Mouse (Mus musculus) midbrain, embryonic 12.5 days (tissue): ENCODE results near the gene Fasl. TPM values are rescaled to one million over a fixed set of nuclear protein-coding genes. Genes with fewer than 3 reads are reported as not detected.

ENCODE experiments used
- ATAC-seq: fragments of 200-750 bp; cut with Nextera tagmentation; 2 replicates; pipeline ENCODE4 v1.8.0; 2017; ENCODE audit warnings: low read depth, moderate TSS enrichment, moderate library complexity; ENCODE audit not compliant: low FRiP score
- H3K27ac ChIP-seq: fragments of 300-500 bp; sonication (generic); replicated peaks from 2 replicates; pipeline ENCODE4 v1.5.1; 2016; ENCODE audit warnings: mild to moderate bottlenecking
- H3K27me3 ChIP-seq: fragments of 300-500 bp; sonication (generic); 2 replicates; pipeline ENCODE4 v1.6.1; 2016; ENCODE audit warnings: mild to moderate bottlenecking
- H3K36me3 ChIP-seq: fragments of 300-500 bp; sonication (generic); 2 replicates; pipeline ENCODE4 v1.6.1; 2016
- H3K4me1 ChIP-seq: fragments of 300-500 bp; sonication (generic); 2 replicates; pipeline ENCODE4 v1.6.1; 2016
- H3K4me2 ChIP-seq: fragments of 300-500 bp; sonication (generic); replicated peaks from 2 replicates; pipeline ENCODE4 v1.6.1; 2016; ENCODE audit warnings: mild to moderate bottlenecking, moderate library complexity
- H3K4me3 ChIP-seq: fragments of 300-500 bp; sonication (generic); 2 replicates; pipeline ENCODE4 v1.5.1; 2016; ENCODE audit warnings: mild to moderate bottlenecking
- H3K9ac ChIP-seq: fragments of 300-500 bp; sonication (generic); replicated peaks from 2 replicates; pipeline ENCODE4 v1.6.1; 2016; ENCODE audit warnings: mild to moderate bottlenecking, moderate library complexity
- H3K9me3 ChIP-seq: fragments of 300-500 bp; sonication (generic); 2 replicates; pipeline ENCODE4 v1.6.1; 2016; ENCODE audit warnings: mild to moderate bottlenecking
- WGBS: fragments of 180-500 bp; shearing (Covaris S2); methylation state at CpG from one replicate; pipeline ENCODE4 v1.1.7; 2016; 5-methylcytosine and 5-hydroxymethylcytosine counted together
- polyA plus RNA-seq: library from polyadenylated mRNA; unstranded; fragments of >200 nt; fragmentation: Nextera tagmentation; extraction: Ambion mirVana; gene quantifications from 2 replicates; pipeline ENCODE4 v1.2.1, GENCODE M21; 2016

Fasl gene
- polyA plus RNA-seq, 1 experiment from 2014 or later: not detected

GRCm38 (mm10) chr1:161734314-161734713 is 54.0 kb downstream of the Fasl start:
- Histone ChIP-seq H3K27ac (no peak overlapping the region), H3K4me3 (no peak overlapping the region), H3K4me2 (no peak overlapping the region), H3K9ac (no peak overlapping the region), H3K9me3 (no peaks in the 10 kb centered on the region), H3K27me3 (no peaks in the 10 kb centered on the region), H3K4me1 (no peaks in the 10 kb centered on the region), H3K36me3 (no peaks in the 10 kb centered on the region)
- WGBS: 92% methylated on average over 11 of the region's 11 CpGs
- ATAC-seq: no peak

Other genes starting within 250 kb of the Fasl start
- 39.1 and 42.1 TPM in 2 replicates for gene Suco, start 88.2 kb upstream of the Fasl start, polyA plus RNA-seq
- gene Pigc, start 180.7 kb upstream of the Fasl start, polyA plus RNA-seq: 32.7 and 34.9 TPM in 2 replicates
- not detected in 2 replicates for gene 4930558K02Rik, start 191.1 kb upstream of the Fasl start, polyA plus RNA-seq